Mouse (Mus musculus): ENCODE data around the gene Adipoq.
"Not testable (repeated sequence)": the region's sequence is repeated elsewhere in the genome, so short reads cannot be mapped to it uniquely, and the experiment has no call there.

Gene Adipoq

DNA sequence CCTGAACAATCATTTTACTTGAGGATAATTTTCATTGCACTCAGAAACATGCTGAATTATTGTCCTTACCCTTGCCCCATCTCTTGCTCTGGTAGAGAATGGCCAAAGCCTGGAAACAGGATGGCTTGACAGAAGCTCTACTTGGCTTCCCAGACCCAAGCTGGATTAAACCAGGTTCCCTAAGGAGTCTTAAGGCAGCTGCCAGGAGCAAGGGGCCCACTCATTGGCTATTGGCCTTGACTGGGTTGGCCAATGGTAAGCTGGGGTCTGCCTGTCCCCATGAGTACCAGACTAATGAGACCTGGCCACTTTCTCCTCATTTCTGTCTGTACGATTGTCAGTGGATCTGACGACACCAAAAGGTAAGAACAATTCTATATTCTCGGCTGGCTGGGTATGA lies at the start of gene Adipoq:
Adipoq (plus strand) TSS at position 257 of the 400 bp plus-strand sequence.
- DNase-seq (ENCODE audit: low spot score in 2 of 2), result no peak

DNA sequence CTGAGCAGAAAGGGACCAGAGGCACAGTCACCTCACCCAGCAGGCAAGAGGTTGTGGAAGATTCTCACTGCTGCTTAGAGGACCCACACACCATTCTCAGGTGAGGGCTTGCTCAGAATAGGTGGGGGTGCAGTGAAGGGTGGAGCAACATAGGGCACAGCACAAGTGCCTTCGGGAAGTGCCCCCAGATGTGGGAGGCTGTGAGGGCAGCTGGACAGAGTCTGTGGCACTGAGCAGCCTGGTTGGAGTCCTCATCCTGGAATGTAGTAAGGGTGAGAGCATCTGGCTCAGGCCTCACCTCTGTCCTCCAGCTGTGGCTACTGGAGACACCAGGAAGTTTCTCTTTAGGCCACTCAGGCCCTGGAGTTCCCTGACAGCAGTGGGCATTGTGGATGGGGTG lies 49.5 kb upstream of the Adipoq start:
- not testable (repeated sequence) for DNase-seq (ENCODE audit: low spot score in 2 of 2)

DNA sequence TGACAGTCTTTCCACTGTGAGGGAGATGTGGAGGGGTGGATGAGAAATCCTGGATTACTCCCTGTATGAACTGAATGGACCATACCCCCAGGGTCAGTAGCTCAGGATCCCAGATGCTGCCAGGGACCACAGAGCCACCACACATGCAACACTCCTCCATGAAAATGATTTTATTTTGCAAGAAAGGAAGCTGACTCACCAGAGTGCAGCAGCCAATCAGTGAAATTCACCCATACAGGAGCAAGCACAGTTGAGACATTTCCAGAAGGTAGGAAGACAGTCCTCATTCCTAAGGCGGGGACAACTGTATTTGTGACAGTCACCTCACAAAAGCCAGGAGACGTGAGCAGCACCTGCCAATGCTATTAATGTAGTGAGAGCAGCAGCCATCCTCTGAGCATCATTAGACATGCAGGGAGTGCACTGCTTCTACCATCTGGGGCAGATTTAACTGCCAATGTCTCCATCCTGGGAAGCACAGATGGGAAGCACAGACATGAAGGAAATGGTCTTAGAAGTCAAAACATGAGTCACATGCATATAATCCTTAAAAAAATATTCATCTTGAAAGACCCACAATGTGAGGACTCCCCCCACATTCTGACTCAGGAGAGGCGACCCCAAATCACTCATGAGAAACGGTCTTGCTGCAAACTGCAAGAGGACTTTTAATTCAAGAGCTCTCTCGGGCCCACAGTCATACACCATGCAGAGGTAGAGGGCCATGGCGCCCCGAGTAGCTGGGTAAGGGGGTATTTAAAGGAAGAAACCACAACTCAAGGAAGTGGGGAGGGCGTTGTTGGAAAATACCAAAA lies 48.8 kb upstream of the Adipoq start:
- peak; percentile 29 to 42 for DNase-seq (ENCODE audit: low spot score in 2 of 2)

DNA sequence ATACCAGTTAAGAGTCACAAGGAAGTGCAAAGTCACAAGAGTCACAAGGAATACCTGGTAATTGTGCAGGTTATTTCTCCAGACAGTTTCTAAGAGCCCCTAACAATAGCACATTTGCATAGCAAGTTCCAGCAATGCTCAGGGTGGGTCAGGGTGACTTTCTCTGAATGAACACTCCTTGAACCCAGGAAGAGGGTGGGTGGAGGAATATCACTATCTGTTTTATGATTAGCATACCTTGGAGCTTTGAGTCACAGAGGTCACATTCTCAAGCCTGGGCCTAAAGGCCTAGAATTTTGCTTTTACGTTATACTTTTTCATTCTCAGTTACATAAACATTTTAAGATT lies 48.3 kb upstream of the Adipoq start:
- DNase-seq (ENCODE audit: low spot score in 2 of 2), result not testable (repeated sequence)

DNA sequence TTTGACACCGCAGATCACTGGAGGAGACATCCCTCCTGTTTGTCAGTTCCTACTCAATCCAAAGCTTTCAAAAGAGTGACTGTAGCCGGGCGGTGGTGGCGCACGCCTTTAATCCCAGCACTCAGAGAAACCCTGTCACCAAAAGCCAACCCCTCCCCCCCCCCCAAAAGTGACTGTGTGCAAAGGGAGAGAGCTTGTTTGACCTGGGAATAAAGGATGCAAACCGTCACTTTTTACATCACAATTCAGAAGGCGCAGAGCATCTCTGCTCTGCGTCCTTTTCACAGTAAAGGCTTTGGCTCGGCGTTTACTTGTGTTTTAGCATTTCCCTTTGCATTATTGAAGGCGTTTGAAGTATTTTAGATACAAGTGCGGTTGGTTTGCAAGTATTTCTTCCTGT lies 46.7 kb upstream of the Adipoq start:
- DNase-seq (ENCODE audit: low spot score in 2 of 2), result no peak

DNA sequence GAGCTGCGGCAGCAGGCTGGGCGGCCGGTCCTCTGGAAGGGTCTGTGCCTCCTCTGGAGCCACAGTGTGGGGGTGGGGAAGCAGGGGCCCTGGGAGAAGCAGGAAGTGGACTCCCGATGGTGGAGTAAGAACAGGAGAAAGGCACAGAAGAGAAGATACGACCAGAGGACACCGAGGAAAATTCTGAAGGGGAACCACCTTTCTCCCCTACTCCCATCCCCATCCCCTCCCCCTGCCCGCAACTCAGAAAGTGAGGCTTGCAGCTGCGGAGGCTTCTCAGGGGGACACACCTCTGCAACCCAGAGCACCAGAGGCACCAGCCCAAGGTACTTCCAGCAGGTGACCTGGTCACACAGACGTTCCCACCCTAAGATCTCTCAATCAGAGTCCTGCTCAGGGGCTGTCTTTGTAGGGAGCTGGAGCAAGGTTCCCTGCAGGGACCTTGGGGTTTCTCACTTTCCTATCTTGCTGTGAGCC lies 46.2 kb upstream of the Adipoq start:
- no peak for DNase-seq (ENCODE audit: low spot score in 2 of 2)

DNA sequence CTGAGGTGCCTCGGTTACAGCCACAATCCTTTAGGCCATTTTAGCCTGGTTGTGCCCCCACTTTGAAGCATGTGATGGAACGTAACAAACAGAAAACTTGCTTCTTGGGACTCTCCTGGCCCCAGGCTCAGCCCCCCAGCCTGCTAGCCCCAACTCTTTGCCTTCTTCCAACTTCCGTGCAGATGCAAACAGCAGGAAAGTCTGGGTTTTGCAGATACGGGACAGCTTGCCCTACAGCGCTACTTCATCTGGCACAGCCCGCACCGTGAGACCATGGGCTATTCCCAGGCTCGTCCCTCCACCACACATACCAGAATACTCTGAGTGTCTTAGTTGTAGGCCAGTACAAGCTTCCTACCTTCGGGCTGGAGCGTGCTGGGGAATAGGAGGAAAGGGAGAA lies 45.7 kb upstream of the Adipoq start:
- DNase-seq (ENCODE audit: low spot score in 2 of 2), result no peak

DNA sequence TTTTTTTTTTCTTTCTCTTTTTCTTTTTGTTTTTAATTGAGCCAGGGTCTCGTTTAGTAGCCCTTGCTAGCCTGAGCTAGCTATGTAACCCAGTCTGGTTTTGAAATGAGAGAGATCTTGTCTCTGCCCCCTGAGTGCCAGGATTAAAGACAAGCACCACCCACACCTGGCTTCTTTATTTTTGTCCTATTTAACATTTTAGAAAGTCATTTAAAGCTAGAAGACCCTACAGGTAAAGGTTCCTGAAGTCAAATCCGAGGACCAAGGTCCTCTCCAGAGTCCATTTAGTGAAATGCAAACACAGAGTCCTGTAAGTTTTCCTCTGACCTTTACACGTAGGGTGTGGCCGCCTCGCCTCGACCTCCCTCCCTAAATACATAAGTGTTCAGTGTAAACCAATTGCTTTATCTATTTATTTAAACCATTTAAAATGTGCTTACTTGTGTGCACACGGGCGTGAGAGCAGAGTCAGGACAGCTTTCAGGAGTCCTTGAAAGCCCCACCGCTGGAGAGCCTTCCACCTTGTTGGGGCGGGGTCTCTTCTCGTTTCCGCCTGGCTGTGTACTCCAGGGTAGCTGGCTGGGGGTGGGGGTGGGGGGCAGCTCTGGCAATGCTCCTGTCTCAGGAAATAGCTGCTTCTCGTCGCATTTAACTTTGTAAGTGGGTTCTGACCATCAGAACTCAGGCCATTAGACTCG lies 43.8 kb upstream of the Adipoq start:
- DNase-seq (ENCODE audit: low spot score in 2 of 2), result no peak

DNA sequence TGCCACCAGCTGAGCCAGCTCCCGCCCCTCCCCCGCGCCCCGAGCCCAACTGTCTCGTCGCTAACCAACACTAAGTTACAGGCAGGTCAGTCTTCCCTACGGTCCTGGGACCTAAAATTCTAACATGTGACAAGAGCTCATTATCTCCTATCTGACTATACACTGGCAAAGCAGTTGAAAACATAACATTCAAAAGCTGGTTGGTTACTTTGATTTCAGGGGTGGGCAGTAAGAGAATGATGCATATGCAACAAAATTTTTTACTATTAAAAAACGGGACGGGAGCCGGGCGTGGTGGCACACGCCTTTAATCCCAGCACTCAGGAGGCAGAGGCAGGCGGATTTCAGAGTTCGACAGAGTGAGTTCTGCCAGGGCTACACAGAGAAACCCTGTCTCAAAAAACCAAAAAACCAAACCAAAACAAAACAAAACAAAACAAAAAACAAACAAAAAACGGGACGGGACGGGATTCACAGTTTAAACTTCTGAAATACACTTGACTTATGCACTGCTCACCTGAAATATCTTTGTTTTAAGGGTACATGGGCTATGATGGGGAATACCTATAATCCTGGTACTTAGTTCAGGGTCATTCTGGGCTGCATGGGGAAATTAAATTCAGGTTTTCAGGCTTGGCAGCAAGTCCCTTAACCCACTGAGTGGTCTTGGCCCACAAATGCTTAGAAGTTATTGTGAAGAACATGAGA lies 43.1 kb upstream of the Adipoq start:
- no peak for DNase-seq (ENCODE audit: low spot score in 2 of 2)

DNA sequence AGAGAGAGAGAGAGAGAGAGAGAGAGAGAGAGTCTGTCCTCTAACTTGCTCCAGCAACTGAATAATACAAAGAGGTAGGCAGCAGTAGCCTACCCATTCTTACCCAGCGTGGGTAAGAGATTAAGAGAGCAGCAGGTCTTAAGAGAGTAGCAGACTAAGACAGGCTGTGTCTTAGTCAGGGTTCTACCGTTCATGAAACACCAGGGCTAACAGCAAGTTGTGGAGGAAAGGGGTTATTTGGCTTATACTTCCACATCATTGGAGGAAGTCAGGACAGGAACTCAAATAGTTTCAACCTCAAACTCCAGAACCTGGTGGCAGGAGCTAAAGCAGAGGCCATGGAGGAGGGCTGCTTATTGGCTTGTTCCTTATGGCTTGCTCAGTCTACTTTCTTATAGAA lies 42.5 kb upstream of the Adipoq start:
- no peak for DNase-seq (ENCODE audit: low spot score in 2 of 2)

DNA sequence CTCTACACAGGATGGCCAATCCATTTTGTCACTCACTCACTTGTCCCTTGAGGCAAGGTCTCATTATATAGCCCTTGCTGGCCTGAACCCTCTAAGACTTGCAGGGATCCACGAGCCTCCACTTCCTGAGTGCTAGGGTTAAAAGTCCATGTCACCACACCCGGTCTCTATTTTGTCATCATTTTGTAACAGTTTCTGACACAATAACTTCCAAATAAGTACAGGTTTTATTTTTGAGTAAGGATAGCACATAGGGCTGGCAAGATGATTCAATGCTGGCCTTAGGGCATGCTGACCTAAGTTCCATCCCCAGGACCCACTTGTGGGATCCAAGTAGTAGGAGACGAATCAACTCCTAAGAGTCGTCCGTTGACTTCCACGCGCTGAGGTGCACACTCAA lies 40.2 kb upstream of the Adipoq start:
- no peak for DNase-seq (ENCODE audit: low spot score in 2 of 2)

DNA sequence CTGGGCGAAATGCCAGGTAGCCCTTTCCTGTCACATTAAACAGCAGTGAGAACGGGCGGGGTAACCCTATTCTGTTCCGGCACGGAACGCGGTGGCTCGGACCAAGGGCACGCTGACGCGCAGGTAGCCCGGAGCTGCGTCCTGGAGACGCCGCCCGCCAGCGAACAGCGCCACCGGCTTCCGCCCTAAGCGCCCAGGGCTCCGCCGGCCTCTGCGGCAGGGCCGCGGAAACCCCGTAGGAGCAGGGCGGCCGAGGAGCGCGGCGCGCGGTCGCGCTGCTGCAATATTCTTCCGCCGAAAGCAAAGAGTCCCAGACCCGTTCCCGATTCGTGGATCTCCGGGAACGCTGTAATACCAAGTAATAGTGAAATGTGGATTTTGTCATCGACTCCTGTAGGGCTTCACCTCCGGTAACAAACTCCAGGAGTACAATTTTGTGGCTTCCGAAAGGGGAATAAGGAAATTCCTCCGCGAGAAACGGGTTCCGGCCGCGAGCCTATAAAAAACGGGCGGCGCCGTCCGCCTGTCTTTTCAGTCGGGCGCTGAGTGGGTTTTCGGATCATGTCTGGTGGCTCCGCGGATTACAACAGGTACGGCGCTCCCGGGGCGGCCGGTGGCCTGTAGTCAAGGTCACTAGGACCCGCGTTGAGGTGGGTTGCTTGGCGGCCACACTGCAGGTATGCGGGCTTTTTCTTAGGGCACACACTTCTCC lies 38.9 kb upstream of the Adipoq start, which contains the start of gene Eif4a2:
Eif4a2 (plus strand) TSS at position 214 of the 712 bp plus-strand sequence.
- DNase-seq (ENCODE audit: low spot score in 2 of 2), result peak; percentile 92

DNA sequence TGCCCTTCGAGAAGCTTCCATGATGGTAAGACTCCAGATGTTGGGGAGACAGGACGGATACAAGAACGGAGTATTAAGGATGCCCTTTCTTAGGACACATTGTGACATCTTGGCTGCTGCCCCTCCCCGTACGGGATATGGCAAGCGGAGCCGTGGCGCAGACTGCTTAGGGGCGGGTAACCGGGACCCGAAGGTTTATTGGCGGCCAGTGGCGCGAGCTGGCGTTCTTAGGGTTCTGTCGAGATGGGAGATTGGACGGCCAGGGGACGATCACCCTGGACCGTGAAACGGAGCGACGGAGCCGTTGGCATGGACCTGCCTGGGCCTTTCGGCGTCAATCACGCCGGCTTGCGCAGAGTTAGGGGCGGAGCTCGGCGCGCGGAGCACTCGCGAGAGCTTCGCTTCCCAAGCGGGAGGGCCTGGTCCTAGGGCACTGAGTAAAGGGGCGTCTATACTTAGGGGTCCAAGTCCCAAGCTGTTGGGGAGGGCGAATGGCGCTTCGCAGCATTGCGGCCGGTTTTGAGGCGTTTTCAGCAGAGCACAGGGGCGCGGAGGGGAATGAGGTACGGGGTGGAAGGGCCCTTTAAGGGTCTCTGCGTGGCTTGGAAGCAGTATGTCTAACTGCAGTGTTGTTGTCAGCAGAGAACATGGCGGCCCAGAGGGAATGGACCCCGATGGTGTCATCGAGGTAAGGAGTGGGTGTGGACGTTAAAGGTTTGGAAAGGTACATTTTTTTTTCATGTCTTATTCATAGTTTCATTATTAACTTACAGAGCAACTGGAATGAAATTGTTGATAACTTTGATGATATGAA lies 38.2 kb upstream of the Adipoq start:
- DNase-seq (ENCODE audit: low spot score in 2 of 2), result peak; percentile 75 to 78

DNA sequence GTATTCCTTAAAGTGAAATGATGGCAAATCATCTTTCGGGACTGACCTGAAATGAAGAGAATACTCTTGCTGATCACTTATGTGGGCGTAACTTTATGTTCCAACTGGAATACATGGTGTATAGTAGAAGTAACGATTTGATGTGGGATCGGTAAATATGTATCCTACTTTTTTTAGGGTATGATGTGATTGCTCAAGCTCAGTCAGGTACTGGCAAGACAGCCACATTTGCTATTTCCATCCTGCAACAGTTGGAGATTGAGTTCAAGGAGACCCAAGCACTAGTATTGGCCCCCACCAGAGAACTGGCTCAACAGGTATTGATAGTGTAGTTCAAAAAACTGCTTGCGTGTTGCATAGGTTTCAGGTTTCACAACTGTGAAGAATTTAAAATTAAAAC lies 37.4 kb upstream of the Adipoq start:
- DNase-seq (ENCODE audit: low spot score in 2 of 2), result no peak

DNA sequence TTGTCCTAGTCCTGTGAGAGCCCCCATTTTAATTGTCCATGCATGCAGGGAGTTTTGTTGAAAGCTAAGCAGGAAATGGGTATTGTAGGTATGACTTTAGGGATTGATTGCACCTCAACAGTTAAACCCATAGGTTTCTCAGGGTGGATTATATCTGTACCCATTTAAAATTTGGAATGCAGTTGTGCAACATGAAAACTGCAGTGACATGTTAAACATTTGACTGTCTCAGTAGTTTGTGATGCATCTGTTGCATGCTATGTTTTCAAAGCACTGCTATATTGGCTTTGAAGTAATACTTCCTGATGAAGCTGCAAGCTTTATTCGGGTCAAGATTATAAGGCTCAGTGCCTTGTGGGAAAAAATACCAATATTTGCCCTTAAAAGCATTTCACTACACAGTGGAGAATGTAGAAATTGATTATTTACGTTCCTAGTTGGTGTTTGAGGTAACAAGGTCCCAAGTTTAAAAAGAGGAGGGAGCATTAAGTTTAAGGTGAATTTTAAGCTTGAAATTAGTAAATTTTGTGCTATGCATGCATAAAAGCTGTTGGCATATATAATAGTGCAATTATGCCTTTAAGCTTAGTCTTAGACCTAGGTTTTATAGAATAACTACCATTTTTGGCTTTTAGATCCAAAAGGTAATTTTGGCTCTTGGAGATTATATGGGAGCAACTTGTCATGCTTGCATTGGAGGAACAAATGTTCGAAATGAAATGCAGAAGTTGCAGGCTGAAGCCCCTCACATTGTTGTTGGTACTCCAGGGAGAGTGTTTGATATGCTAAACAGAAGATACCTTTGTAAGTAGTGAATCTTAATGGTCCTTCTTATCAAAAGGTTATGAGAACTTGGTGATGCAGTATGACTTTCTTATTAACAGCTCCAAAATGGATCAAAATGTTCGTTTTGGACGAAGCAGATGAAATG lies 36.7 kb upstream of the Adipoq start:
- no peak for DNase-seq (ENCODE audit: low spot score in 2 of 2)

DNA sequence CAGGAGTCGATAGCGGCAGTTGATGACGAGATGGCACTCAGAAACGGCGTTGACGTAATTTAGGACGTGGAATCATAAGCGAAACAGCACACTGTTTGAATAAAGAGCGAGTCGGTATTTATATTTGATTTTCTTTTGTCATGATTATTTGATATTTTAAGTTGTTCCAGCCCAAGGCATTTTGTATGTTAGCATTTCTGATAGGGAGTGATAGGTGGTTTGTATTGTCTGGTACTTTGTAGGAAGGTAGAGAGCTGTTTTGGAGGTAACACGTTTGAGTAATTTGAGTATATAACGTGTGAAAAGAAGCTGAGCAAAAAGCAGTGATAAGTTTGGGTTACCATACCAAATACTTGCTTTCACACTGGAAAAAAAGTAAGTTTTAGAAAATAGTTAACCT lies 34.0 kb upstream of the Adipoq start:
- no peak for DNase-seq (ENCODE audit: low spot score in 2 of 2)

DNA sequence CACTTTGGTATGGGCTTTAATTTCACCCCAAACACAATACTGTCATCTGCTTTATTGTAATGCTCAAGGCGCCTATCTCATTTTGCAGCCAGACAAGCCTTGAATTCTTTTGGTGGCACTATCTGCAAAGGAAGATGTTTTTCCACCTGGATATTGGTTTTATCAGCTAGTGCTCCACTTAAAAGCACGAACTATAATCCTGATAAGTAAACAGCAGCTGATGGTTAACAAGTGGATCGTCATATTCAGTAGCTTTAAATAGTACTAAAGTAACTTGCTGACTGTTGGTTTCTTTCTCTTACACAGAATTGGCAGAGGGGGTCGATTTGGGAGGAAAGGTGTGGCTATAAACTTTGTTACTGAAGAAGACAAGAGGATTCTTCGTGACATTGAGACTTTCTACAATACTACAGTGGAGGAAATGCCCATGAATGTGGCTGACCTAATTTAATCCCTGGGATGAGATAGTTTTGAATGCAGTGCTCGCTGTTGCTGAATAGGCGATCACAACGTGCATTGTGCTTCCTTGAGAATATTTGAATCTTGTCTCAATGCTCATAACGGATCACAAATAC lies 33.4 kb upstream of the Adipoq start:
- no peak for DNase-seq (ENCODE audit: low spot score in 2 of 2)

DNA sequence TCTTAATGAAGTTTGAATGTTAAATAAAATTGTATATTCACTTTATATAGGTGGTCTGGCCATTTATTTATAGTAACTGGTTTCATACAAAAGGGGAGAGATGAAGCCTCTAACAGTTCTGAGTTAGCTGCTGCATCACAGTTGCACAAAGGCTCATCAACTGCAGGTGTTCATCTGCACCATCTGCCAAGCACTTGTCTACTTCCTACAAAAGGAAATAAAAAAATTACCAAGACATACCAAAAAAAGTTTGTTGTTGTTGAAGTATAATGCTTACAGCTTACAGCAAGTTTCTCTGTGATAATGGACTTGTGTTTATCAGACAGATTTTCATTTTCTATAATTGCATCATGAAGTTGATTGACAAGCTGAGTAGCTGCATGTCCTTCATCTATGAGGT lies 32.4 kb upstream of the Adipoq start:
- no peak for DNase-seq (ENCODE audit: low spot score in 2 of 2)

DNA sequence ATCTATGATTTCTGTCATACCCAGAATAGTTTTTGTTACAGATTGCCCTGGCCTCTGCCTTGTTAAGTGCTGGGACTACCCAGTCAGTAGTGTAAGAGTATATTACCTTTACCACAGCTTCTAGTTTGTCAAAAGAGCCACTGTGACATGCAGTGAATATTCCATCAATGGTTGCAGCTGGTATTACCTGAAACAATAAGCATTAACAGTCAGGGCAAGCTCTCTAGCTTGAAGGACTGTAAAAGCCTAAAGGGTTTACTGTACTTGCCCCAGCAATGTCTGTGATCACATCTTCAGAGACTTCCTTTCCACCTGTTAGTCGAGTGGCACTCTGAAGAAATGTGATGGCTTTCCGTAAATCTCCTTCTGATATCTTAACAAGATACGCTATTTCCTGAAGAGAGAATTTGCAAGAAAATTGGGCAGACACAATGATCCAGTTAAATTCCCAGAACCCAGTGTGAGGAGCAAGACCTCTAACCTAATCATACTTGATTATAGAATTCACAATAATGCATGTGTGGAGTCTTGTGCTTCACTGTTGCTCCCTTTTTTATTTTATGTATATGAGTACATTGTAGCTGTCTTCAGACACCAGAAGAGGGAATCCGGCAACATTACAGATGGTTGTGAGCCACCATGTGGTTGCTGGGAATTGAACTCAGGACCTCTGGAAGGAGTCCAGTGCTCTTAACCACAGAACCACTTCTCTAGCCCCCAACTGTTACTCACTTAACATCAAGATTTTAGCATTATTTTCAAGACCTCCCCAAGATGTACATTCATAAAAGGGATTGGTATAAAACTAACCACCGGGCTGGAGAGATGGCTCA lies 31.8 kb upstream of the Adipoq start:
- DNase-seq (ENCODE audit: low spot score in 2 of 2), result no peak
